Mouse (Mus musculus): Measurements from ENCODE around the gene Galnt15. TPM values are rescaled to one million over a fixed set of nuclear protein-coding genes. Genes with fewer than 3 reads are reported as not detected.
"Not testable (repeated sequence)": the region's sequence is repeated elsewhere in the genome, so short reads cannot be mapped to it uniquely, and the experiment has no call there.

The Galnt15 gene
- total RNA-seq, 2 experiments from 2014 or later: 1.7 to 2.2 TPM

DNA sequence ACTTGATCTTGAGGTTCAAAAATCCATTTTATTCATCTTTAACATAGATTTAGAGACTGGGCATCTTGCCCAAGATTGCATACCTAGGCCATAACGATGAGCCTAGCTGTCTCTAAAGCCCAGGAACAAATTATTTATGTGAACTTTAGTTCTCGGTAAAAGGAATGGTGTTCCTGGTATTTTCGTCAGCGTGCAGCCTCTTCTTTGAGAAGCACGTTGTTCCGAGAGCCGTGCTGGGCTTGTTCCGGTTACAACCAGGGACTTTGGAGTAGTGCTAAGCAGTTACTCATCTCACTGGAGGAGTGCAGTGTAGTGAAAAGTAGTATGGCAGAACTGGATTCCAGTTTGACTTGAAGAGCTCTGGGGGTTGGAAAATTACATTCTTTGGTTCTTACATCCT lies 57.4 kb downstream of the Galnt15 start:
- DNase-seq (ENCODE audit: low spot score in 2 of 2): no peak

- not testable (repeated sequence) for DNase-seq (ENCODE audit: low spot score in 2 of 2)
Observed at GRCm38 (mm10) chr14:32087584-32088248, 58.9 kb downstream of the Galnt15 start.

- DNase-seq (ENCODE audit: low spot score in 2 of 2): no peak
Observed at GRCm38 (mm10) chr14:32091124-32091523, 62.3 kb downstream of the Galnt15 start.

- DNase-seq (ENCODE audit: low spot score in 2 of 2): no peak
Observed at GRCm38 (mm10) chr14:32091704-32092103, 62.9 kb downstream of the Galnt15 start.

DNA sequence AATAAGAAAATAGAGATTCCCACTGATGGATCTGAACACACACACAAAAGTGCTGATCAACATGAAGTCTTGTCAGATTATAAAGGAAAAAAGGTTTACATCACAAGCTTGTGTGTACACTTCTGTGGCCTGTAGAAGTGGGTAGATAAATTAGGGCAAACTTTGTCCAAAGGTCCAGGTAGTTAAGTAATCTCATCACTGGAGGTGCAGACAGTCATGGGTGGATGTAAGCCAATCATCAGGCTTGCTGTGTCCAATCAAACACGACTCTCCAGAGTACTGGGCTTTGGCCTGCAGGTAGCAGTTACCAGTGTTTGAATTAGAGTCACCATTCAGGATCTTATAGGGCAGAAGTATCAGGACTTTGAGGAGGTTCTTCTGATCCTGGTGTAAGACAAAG lies 64.2 kb downstream of the Galnt15 start:
- DNase-seq (ENCODE audit: low spot score in 2 of 2): no peak

GRCm38 (mm10) chr14:32093500-32094117 lies 64.8 kb downstream of the Galnt15 start:
- DNase-seq (ENCODE audit: low spot score in 2 of 2): no peak

DNA sequence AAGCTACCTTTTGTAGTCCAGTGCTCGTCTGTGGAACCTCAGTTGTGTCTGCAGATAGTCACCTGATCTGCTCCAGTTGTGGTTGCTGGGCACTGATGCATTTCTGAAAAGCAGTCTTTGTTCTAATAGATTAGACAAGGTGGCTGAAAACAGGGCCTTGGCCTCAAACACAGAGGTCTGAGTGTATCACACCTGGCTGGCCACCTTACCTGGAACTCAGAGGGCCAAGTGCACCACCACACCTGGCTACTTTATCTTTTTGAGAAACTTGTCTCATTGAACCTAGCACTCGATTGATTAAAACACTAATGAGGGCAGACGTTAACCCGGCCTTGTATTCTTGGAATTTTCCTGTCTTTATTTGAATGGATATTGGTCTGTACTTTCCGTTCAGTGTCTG lies 66.9 kb downstream of the Galnt15 start:
- DNase-seq (ENCODE audit: low spot score in 2 of 2): no peak

DNA sequence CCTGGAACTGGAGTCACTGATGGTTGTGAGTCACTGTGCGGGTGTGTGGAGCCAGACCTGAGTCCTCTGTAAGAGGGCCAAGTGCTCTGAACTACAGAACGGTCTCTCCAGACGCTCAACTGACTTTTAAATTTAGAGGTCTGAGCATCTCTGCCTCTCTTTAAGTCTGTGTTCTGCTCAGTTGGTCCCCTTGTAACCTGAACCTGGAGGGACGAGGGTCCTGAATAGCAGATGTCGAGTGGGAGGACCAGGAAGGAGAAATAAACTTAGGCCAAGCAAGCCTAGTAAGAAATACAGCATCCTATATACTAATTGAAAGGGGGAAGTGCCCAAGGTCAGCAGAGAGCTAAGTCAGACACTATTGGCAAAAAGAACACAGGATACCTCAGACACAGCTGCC lies 68.0 kb downstream of the Galnt15 start:
- DNase-seq (ENCODE audit: low spot score in 2 of 2): no peak

DNA sequence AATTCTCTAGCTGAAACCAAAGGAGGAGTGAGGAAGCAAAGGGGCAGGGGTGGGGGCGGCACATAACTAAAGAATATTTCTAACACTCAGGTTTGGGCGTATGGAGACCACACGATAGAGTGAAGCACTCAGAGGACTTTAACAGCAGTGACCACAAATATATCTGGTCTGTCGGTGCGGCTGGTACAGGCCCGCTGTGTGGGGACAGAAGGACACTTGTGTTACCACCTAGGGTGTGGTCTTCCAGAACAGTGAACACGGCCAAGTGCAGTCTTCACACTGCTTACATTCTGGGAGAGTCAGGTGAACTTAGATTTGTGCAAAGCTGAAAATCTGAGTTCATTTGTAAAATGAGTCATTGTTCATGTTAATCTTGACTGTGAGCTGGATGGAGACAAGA lies 68.9 kb downstream of the Galnt15 start:
- no peak for DNase-seq (ENCODE audit: low spot score in 2 of 2)

DNA sequence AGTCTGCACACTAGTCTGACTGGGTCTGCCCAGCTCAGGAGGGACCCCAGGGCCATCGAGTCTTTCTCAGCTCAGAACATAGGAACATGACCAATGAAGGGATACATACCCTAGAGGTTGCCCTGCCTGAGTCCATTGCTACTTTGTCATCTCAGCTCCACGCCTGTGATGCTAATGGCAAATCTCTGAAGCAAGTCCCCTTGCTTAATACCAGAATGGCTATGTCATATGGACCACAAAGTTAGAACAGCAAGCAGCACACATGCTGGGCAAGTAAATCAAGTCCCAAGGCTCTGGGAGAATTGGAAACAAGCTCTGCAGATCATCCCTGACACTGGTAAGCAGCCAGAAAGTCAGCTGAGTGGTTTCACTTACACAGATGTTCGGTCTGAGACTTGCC lies 70.2 kb downstream of the Galnt15 start:
- no peak for DNase-seq (ENCODE audit: low spot score in 2 of 2)

DNA sequence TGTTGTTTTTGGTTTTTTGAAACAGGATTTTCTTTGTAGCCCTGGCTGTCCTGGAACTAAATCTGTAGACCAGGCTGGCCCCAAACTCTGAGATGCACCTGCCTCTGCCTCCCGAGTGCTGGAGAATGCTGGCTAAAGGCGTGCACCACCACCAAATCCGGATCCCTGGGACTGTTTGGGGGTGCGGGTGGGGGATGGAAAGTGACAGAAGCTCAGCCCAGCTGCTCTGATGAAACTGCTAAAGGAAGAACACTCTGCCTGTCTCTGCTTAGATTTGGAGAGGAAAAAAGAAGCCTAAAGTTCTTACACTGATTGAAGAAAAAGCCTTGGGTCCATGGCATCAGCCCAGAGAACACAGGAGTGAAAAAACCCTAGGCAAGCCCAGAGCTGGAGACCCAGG lies 74.8 kb downstream of the Galnt15 start:
- no peak for DNase-seq (ENCODE audit: low spot score in 2 of 2)

DNA sequence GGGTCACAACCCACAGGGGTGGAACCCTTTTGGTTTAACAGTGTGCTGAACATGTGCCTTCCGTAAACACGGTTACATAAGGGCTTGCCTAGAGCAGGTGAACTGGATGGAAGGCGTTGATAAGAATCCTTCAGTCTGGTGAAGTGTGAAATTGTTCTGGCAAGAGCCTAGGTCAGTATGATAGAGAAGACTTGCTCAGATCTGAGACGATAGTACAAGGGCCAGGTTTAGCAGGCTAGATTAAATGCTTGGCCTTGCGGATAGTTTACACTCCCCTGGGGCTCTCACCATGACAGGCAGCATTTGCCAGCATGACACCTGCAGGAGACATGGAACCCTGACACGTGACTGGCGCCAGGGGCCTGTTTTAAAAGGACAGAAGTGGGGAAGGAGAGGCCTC lies 76.9 kb downstream of the Galnt15 start:
- no peak for DNase-seq (ENCODE audit: low spot score in 2 of 2)

DNA sequence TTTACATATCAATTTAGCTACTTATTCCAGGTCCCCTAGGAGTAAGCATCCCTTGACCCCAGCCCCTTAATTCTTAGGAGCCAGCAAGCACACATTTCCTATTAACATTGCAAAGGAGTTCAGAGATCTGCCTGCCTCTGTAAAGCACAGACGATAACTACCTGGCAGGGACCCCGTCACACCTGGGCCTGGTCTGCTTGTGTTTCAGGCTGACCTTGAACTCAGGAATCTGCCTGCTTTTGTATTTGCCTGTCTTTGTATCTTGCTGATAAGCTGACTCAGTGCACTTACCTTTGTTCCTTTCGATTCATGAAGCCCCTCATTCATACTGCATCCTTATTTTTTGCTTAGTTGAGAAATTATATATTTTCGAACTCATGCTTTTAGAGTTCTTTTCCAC lies 78.1 kb downstream of the Galnt15 start:
- DNase-seq (ENCODE audit: low spot score in 2 of 2): no peak

Other genes starting within 250 kb of the Galnt15 start
- gene Ankrd28, start 198.3 kb upstream of the Galnt15 start, total RNA-seq (2021): 10 to 100 TPM; 57.7 to 63.9 TPM
- 10 to 100 TPM; 19.0 to 20.3 TPM for gene Oxnad1, start 56.4 kb downstream of the Galnt15 start, total RNA-seq (2021)
- 10 to 100 TPM; 33.7 to 38.4 TPM for gene Dph3, start 56.7 kb downstream of the Galnt15 start, total RNA-seq (2021)
- gene Msmb, start 113.0 kb downstream of the Galnt15 start, total RNA-seq (2021): not detected
- gene Ncoa4, start 130.9 kb downstream of the Galnt15 start, total RNA-seq (2021): 100 to 1,000 TPM; 129 to 134 TPM
- 100 to 1,000 TPM in 1 of 2 experiments, 10 to 100 TPM in 1; 90.9 to 109 TPM for gene Timm23, start 172.9 kb downstream of the Galnt15 start, total RNA-seq (2021)
- 10 to 100 TPM; 50.6 to 55.7 TPM for gene Parg, start 173.0 kb downstream of the Galnt15 start, total RNA-seq (2021)